Comparison of ENCODE assay signal across 8 mouse cellular contexts in the genomic region with DNA sequence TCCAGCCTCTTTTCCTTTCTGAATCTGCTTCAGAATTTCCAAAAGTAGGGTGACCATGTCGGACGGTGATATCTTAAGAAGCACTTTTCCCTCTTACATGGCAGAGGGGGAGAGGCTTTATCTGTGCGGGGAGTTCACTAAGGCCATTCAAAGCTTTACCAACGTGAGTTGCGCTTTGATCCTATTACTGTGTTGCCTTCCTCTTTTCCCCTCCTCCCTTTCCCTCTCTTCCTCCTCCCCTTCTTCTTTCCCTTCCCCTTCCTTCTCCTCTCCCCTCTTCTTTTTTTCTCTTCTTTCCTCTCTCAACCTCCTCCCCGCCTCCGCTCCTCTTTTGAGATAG. TPM values are rescaled to one million over a fixed set of nuclear protein-coding genes. Genes with fewer than 3 reads are reported as not detected.
DNase-seq lines count a peak whose midpoint lies in the region; ATAC-seq and TF ChIP-seq lines count a peak whose summit lies in the region.

No protein-coding gene starts in this region.

- 22% methylated on average over 7 of the region's 7 CpGs for WGBS in liver, embryonic 13.5 days (ENCODE audit: insufficient replicate concordance)
- 25% methylated on average over 7 of the region's 7 CpGs for whole genome bisulfite sequencing in stomach, embryonic 16.5 days

- no peak for TF ChIP-seq POLR2A in testis, adult 2 months (IDR thresholded peaks at IDR 0.05; ENCODE audit: control insufficient read depth, low read depth, low read length)

- no peaks in the 10 kb centered on the region for H3K27me3 ChIP-seq in testis, adult 2 months (ENCODE audit: control insufficient read depth, insufficient read depth, low read length)
- H3K27me3 ChIP-seq in liver, embryonic 13.5 days, result no peaks in the 10 kb centered on the region
- no peaks in the 10 kb centered on the region for H3K27me3 ChIP-seq in stomach, embryonic 16.5 days (ENCODE audit: control insufficient read depth, insufficient read depth, low read length)

- H3K4me2 ChIP-seq in liver, embryonic 13.5 days, result peak overlapping the region; percentile 82
- peak overlapping the region; percentile 88 for H3K4me2 ChIP-seq in stomach, embryonic 16.5 days (ENCODE audit: low read depth, low read length)

- peak; percentile 31; the same call in 1 of the 2 replicates for ATAC-seq in frontal cortex, adult (ENCODE audit: low TSS enrichment)
- peak; percentile 6; the same call in 1 of the 2 replicates for ATAC-seq in liver, embryonic 13.5 days (ENCODE audit: low read depth)
- 0 out of 2 replicates have a peak, but pooled peaks have one; percentile 7 for ATAC-seq in stomach, embryonic 16.5 days (ENCODE audit: insufficient read depth, low FRiP score)

- H3K27ac ChIP-seq in testis, adult 2 months (ENCODE audit: control insufficient read depth, insufficient read depth, low read depth, low read length), result peak overlapping the region; percentile 68
- H3K27ac ChIP-seq in liver, embryonic 13.5 days, result peak overlapping the region; percentile 39; the same call in 1 of the 2 replicates
- H3K27ac ChIP-seq in stomach, embryonic 16.5 days (ENCODE audit: low read length), result peak overlapping the region; percentile 67; the same call in 1 of the 2 replicates

- no peaks in the 10 kb centered on the region; the same call in 1 of the 2 replicates for H3K36me3 ChIP-seq in testis, adult 2 months (ENCODE audit: control insufficient read depth, insufficient read depth, low read length)
- H3K36me3 ChIP-seq in liver, embryonic 13.5 days, result no peaks in the 10 kb centered on the region
- no peaks in the 10 kb centered on the region for H3K36me3 ChIP-seq in stomach, embryonic 16.5 days (ENCODE audit: control insufficient read depth, insufficient read depth, low read length)

- H3K9me3 ChIP-seq in liver, embryonic 13.5 days (replicated peaks), result no peaks in the 10 kb centered on the region
- H3K9me3 ChIP-seq in stomach, embryonic 16.5 days (replicated peaks; ENCODE audit: control insufficient read depth, low read length), result no peaks in the 10 kb centered on the region

- no peak for DNase-seq in frontal cortex, postnatal 14 days (ENCODE audit: low spot score in 2 of 2)
- DNase-seq in testis, postnatal 14 days (ENCODE audit: low spot score), result no peak
- DNase-seq in liver, embryonic 13.5 days, result no peak
- DNase-seq in frontal cortex, adult 2 months (ENCODE audit: extremely low spot score in 1 of 2, low spot score in 1 of 2), result no peak
- DNase-seq in gastrocnemius, postnatal 25 days, result no peak

- H3K9ac ChIP-seq in liver, embryonic 13.5 days, result peak overlapping the region; percentile 51; the same call in 1 of the 2 replicates
- peak overlapping the region; percentile 74 for H3K9ac ChIP-seq in stomach, embryonic 16.5 days (ENCODE audit: low read length)

- peaks cover 7% of the 10 kb centered on the region for H3K4me1 ChIP-seq in testis, adult 2 months (ENCODE audit: control insufficient read depth, insufficient read depth, low read length)
- peaks cover 35% of the 10 kb centered on the region for H3K4me1 ChIP-seq in liver, embryonic 13.5 days (replicated peaks)
- peaks cover 10% of the 10 kb centered on the region for H3K4me1 ChIP-seq in stomach, embryonic 16.5 days (ENCODE audit: control insufficient read depth, insufficient read depth, low read length)

- no peak for TF ChIP-seq CTCF in testis, adult 2 months (IDR thresholded peaks at IDR 0.05; ENCODE audit: control insufficient read depth, insufficient read depth, insufficient replicate concordance, low read depth, low read length)

- peak overlapping the region; percentile 89 for H3K4me3 ChIP-seq in testis, adult 2 months (ENCODE audit: control insufficient read depth, low read depth, low read length)
- H3K4me3 ChIP-seq in liver, embryonic 13.5 days (replicated peaks), result peak overlapping the region; percentile 64
- peak overlapping the region; percentile 53 for H3K4me3 ChIP-seq in stomach, embryonic 16.5 days (replicated peaks; ENCODE audit: low read length)

RNA-seq across cellular contexts. Expression of gene Ttc25, which starts 0.3 kb away (rescaled TPM):
- 70.4 and 74.1 TPM in 2 replicates for polyA plus RNA-seq in testis, adult 2 months (2012; rRNA removed)
- 0.08 and 0.16 TPM in 2 replicates for polyA plus RNA-seq in liver, embryonic 13.5 days (2015; fragmentation: Nextera tagmentation; extraction: Ambion mirVana)
- polyA plus RNA-seq in stomach, embryonic 16.5 days (2015; fragmentation: Nextera tagmentation; extraction: Ambion mirVana), result 0.40 and 0.60 TPM in 2 replicates
- 1.5 and 2.0 TPM in 2 replicates for polyA plus RNA-seq in frontal cortex, adult 2 months (2012; rRNA removed)
- under 1 TPM; 0.36 to 0.38 TPM for total RNA-seq in gastrocnemius, postnatal 25 days (2021)

RNA-seq across cellular contexts. Expression of gene Acly, which starts 17.9 kb away (rescaled TPM):
- 24.7 and 30.4 TPM in 2 replicates for polyA plus RNA-seq in testis, adult 2 months (2012; rRNA removed)
- 86.2 and 108 TPM in 2 replicates for polyA plus RNA-seq in liver, embryonic 13.5 days (2015; fragmentation: Nextera tagmentation; extraction: Ambion mirVana)
- polyA plus RNA-seq in stomach, embryonic 16.5 days (2015; fragmentation: Nextera tagmentation; extraction: Ambion mirVana), result 178 and 192 TPM in 2 replicates
- 108 and 113 TPM in 2 replicates for polyA plus RNA-seq in frontal cortex, adult 2 months (2012; rRNA removed)
- total RNA-seq in gastrocnemius, postnatal 25 days (2021), result 10 to 100 TPM; 10.6 to 20.3 TPM

RNA-seq across cellular contexts. Expression of gene Cnp, which starts 29.0 kb away (rescaled TPM):
- 3.3 and 3.7 TPM in 2 replicates for polyA plus RNA-seq in testis, adult 2 months (2012; rRNA removed)
- 13.2 and 14.1 TPM in 2 replicates for polyA plus RNA-seq in liver, embryonic 13.5 days (2015; fragmentation: Nextera tagmentation; extraction: Ambion mirVana)
- polyA plus RNA-seq in stomach, embryonic 16.5 days (2015; fragmentation: Nextera tagmentation; extraction: Ambion mirVana), result 38.9 and 40.6 TPM in 2 replicates
- 227 and 230 TPM in 2 replicates for polyA plus RNA-seq in frontal cortex, adult 2 months (2012; rRNA removed)
- 1 to 10 TPM; 8.6 to 9.6 TPM for total RNA-seq in gastrocnemius, postnatal 25 days (2021)

Comparison
In these comparisons a context has a peak if more than half of its experiments do, and no peak if none do; other contexts are left out.
1. RNA of gene Ttc25, which starts 0.3 kb away (polyA plus RNA-seq): 70.4 to 74.1 TPM in testis, adult 2 months; 1.5 to 2.0 TPM in frontal cortex, adult 2 months, 0.40 to 0.60 TPM in stomach, embryonic 16.5 days and 0.08 to 0.16 TPM in liver, embryonic 13.5 days; every median in the first group is over 10 times any median in the second.
2. Peak in every context shown above with its lines, with median percentiles within 50 percentile points of each other: ATAC-seq, H3K27ac ChIP-seq and H3K4me3 ChIP-seq.